8 mouse cellular contexts compared by ENCODE assay signal in the genomic region with DNA sequence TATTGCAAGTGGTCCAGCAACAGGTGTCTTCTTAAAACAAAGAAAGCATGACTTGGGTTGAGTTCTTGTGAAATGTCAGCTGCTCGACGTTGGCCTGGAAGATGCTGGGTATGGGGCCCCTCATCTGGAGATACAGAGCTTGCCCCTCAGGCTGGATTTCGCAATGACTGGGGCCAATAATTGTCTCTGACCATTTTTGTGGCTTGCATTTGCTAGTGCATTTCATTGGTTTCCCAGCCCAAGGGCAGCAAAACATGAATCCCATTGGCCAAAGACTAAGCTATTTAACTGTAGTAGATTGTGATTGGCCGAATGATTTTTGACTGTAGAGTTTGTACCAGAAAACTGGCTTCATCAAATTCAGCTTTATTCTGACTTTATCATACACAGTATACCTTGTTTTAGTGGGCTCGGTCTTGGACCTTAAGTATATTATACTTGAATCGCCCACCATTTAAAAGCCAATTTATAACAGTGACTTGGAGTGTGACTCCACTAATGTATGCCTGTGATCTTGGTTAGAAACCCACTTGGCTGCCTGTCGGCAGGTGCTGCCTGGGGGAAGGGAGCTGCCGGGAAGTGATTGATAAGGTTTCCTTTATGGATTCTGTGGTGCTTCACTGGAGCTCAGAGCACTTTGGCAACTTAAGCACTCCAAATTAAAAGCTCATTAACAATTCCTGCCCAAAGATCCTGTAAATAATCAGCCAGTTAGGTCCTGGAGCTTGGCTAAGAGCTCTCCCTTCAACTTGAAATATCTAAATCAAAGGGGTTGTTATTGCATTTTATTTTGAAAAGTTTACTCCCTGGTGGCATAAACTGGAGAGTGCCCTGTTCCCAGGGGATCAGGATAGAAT. TPM values are rescaled to one million over a fixed set of nuclear protein-coding genes. Genes with fewer than 3 reads are reported as not detected.
DNase-seq lines count a peak whose midpoint lies in the region; ATAC-seq and TF ChIP-seq lines count a peak whose summit lies in the region.

No protein-coding gene starts in this region.

- WGBS in heart, embryonic 14.5 days: 47% methylated on average over 8 of the region's 8 CpGs
- WGBS in midbrain, embryonic 10.5 days: 81% methylated on average over 8 of the region's 8 CpGs

- TF ChIP-seq POLR2A in cortical plate, adult 2 months (IDR thresholded peaks at IDR 0.05; ENCODE audit: extremely low read depth, insufficient read depth, low read length): no peak

- H3K36me3 ChIP-seq in heart, embryonic 14.5 days (ENCODE audit: control insufficient read depth, insufficient read depth, low read length): 0 out of 2 replicates have a peak, but pooled peaks cover 3% of the 10 kb centered on the region
- peaks cover 13% of the 10 kb centered on the region for H3K36me3 ChIP-seq in midbrain, embryonic 10.5 days

- no peak for ATAC-seq in heart, embryonic 14.5 days (ENCODE audit: insufficient number of reproducible peaks, insufficient read depth, low FRiP score, low read depth)

- TF ChIP-seq CTCF in cortical plate, adult 2 months (IDR thresholded peaks at IDR 0.05; ENCODE audit: extremely low read depth, insufficient read depth, low read length): no peak

- peak overlapping the region; percentile 63 to 88 for H3K4me3 ChIP-seq in heart, embryonic 14.5 days (ENCODE audit: control insufficient read depth in 1 of 2, insufficient read depth in 1 of 2, low read depth in 1 of 2, low read length in 2 of 2)
- H3K4me3 ChIP-seq in cortical plate, adult 2 months (ENCODE audit: insufficient read depth, low read length): peak overlapping the region; percentile 46; the same call in 1 of the 2 replicates
- peak overlapping the region; percentile 89 for H3K4me3 ChIP-seq in midbrain, embryonic 10.5 days

- no peak for DNase-seq in heart, adult 9 months (ENCODE audit: low spot score in 2 of 2)
- DNase-seq in kidney, adult 11 months: peak; percentile 39
- DNase-seq in midbrain, embryonic 10.5 days (ENCODE audit: low spot score): no peak
- no peak for DNase-seq in left cerebral cortex, postnatal 4 days
- DNase-seq in layer of hippocampus, adult 9-10 months (ENCODE audit: low spot score): no peak
- DNase-seq in right cerebral cortex, adult 2 months (ENCODE audit: low spot score in 2 of 2): no peak

- H3K4me2 ChIP-seq in heart, embryonic 14.5 days (ENCODE audit: low read length): peak overlapping the region; percentile 88

- H3K9me3 ChIP-seq in heart, embryonic 14.5 days (ENCODE audit: control insufficient read depth, low read length): no peaks in the 10 kb centered on the region
- H3K9me3 ChIP-seq in midbrain, embryonic 10.5 days (replicated peaks): no peaks in the 10 kb centered on the region

- no peaks in the 10 kb centered on the region for H3K27me3 ChIP-seq in heart, embryonic 14.5 days (ENCODE audit: control insufficient read depth, insufficient read depth, low read length)
- H3K27me3 ChIP-seq in midbrain, embryonic 10.5 days (ENCODE audit: low read depth, poor library complexity, severe bottlenecking): no peaks in the 10 kb centered on the region

- intact Hi-C loops in left cerebral cortex, postnatal 4 days (cut with DNase I): no loop called here

- H3K27ac ChIP-seq in heart, embryonic 14.5 days (replicated peaks in 1 of 2; ENCODE audit: control insufficient read depth in 1 of 2, insufficient read depth in 1 of 2, low read depth in 2 of 2, low read length in 2 of 2): no peak overlapping the region
- no peak overlapping the region for H3K27ac ChIP-seq in cortical plate, adult 2 months (ENCODE audit: insufficient read depth, low read length)
- peak overlapping the region; percentile 94 for H3K27ac ChIP-seq in midbrain, embryonic 10.5 days (replicated peaks)

- peak overlapping the region; percentile 86 for H3K9ac ChIP-seq in heart, embryonic 14.5 days (ENCODE audit: low read length)

- H3K4me1 ChIP-seq in heart, embryonic 14.5 days (ENCODE audit: control insufficient read depth in 2 of 2, insufficient read depth in 2 of 2, low read length in 2 of 2): peaks cover 8 to 11% of the 10 kb centered on the region in 2 experiments
- H3K4me1 ChIP-seq in cortical plate, adult 2 months (ENCODE audit: control insufficient read depth, insufficient read depth, low read length): peaks cover 5% of the 10 kb centered on the region
- peaks cover 28% of the 10 kb centered on the region for H3K4me1 ChIP-seq in midbrain, embryonic 10.5 days

RNA-seq across cellular contexts. Expression of gene Eri3, which starts 1.2 kb away (rescaled TPM):
- 128 and 130 TPM in 2 replicates for polyA plus RNA-seq in heart, embryonic 14.5 days (2014; fragmentation: Nextera tagmentation; extraction: Ambion mirVana)
- polyA plus RNA-seq in cortical plate, adult 2 months (2012; rRNA removed): 199 and 201 TPM in 2 replicates
- polyA plus RNA-seq in midbrain, embryonic 10.5 days (2016; fragmentation: Nextera tagmentation; extraction: Ambion mirVana): 111 and 139 TPM in 2 replicates
- 100 to 1,000 TPM; 257 to 277 TPM for total RNA-seq in left cerebral cortex, postnatal 4 days (2021)

RNA-seq across cellular contexts. Expression of gene Rnf220, which starts 54.5 kb away (rescaled TPM):
- polyA plus RNA-seq in heart, embryonic 14.5 days (2014; fragmentation: Nextera tagmentation; extraction: Ambion mirVana): 31.5 and 36.4 TPM in 2 replicates
- polyA plus RNA-seq in cortical plate, adult 2 months (2012; rRNA removed): 217 and 226 TPM in 2 replicates
- polyA plus RNA-seq in midbrain, embryonic 10.5 days (2016; fragmentation: Nextera tagmentation; extraction: Ambion mirVana): 102 and 111 TPM in 2 replicates
- 100 to 1,000 TPM; 140 to 143 TPM for total RNA-seq in left cerebral cortex, postnatal 4 days (2021)
